In the genomic region with DNA sequence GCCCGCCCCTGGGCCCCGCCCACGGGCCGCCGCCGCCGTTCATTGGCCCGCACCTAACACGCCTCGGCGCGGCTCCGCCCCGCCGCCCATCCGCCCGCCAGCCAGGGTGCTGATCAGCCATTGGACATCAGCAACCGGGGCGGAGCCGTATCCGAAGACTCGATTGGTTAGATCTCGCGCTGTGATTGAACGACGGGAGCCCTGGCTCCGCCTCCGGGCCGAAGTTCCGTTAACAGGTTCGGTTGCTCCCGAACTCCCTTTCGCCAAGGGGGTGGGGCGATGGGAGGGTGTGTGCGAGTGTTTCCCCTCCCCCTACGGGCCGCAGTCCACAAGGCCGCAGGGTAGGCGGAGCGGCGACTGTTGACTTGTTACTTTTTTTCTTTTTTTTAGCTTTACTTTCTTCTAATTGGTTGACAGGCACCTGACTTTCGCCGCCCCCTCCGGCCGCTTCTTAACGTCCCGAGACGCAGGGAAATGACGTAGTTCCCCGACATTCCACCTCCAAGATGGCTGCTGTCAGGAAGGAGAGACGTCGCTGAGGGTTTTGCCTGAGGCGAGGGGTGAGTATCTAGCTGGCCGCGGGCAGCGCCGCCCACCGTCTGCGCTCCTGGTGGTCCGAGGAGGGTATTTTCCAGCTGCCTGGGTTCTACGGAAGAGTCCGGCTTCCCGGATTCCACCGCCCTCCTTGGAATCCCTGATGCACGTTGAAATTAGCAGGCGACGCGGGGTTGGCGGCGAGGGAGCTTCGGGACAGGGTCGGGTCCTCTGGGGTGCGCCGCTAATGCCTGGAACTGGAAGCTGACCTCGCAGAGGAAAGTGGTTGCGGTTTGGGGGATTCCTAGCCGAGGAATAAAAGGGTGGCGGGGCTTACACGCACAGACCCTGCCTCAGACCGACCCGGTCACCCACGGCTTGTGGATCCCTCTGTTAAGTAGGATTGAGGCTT, we compare ENCODE assay signal across 8 mouse cellular contexts. TPM values are rescaled to one million over a fixed set of nuclear protein-coding genes. Genes with fewer than 3 reads are reported as not detected.
DNase-seq lines count a peak whose midpoint lies in the region; ATAC-seq and TF ChIP-seq lines count a peak whose summit lies in the region.

TSS of gene Ccnk (plus strand) at position 259 of the 946 bp plus-strand sequence.

- H3K4me3 ChIP-seq in heart, embryonic 12.5 days = peak within 1 kb of the TSS; percentile 78
- H3K4me3 ChIP-seq in kidney, postnatal 0 days (replicated peaks; ENCODE audit: low read depth, low read length) = peak within 1 kb of the TSS; percentile 95
- peak within 1 kb of the TSS; percentile 91 for H3K4me3 ChIP-seq in liver, embryonic 11.5 days (ENCODE audit: low read depth, low read length)
- H3K4me3 ChIP-seq in stomach, embryonic 14.5 days (ENCODE audit: low read depth, low read length) = peak within 1 kb of the TSS; percentile 95

- WGBS in heart, embryonic 12.5 days = under 1% methylated on average over 82 of the region's 82 CpGs
- WGBS in kidney, postnatal 0 days = under 1% methylated on average over 80 of the region's 82 CpGs
- WGBS in liver, embryonic 11.5 days = under 1% methylated on average over 82 of the region's 82 CpGs
- under 1% methylated on average over 81 of the region's 82 CpGs for WGBS in stomach, embryonic 14.5 days

- H3K4me2 ChIP-seq in heart, embryonic 12.5 days = peak within 1 kb of the TSS; percentile 88
- peak within 1 kb of the TSS; percentile 90 for H3K4me2 ChIP-seq in kidney, postnatal 0 days (ENCODE audit: low read length)
- H3K4me2 ChIP-seq in liver, embryonic 11.5 days = peak within 1 kb of the TSS; percentile 86
- peak within 1 kb of the TSS; percentile 78 for H3K4me2 ChIP-seq in stomach, embryonic 14.5 days (replicated peaks; ENCODE audit: low read depth, low read length)

- H3K9ac ChIP-seq in heart, embryonic 12.5 days = peak within 1 kb of the TSS; percentile 98
- H3K9ac ChIP-seq in kidney, postnatal 0 days (ENCODE audit: low read depth, low read length) = peak within 1 kb of the TSS; percentile 97
- H3K9ac ChIP-seq in liver, embryonic 11.5 days (ENCODE audit: low read depth, low read length) = peak within 1 kb of the TSS; percentile 98
- peak within 1 kb of the TSS; percentile 94 for H3K9ac ChIP-seq in stomach, embryonic 14.5 days (replicated peaks; ENCODE audit: low read depth, low read length)

- peaks cover 17% of the 10 kb centered on the region for H3K36me3 ChIP-seq in heart, embryonic 12.5 days
- peaks cover 13% of the 10 kb centered on the region; the same call in 1 of the 2 replicates for H3K36me3 ChIP-seq in kidney, postnatal 0 days (ENCODE audit: insufficient read depth, low read length)
- H3K36me3 ChIP-seq in liver, embryonic 11.5 days (ENCODE audit: control insufficient read depth, insufficient read depth, low read length) = peaks cover 6% of the 10 kb centered on the region; the same call in 1 of the 2 replicates
- peaks cover 6% of the 10 kb centered on the region; the same call in 1 of the 2 replicates for H3K36me3 ChIP-seq in stomach, embryonic 14.5 days (ENCODE audit: control insufficient read depth, insufficient read depth, low read length)

- H3K4me1 ChIP-seq in heart, embryonic 12.5 days (replicated peaks) = peaks cover 27% of the 10 kb centered on the region
- peaks cover 7% of the 10 kb centered on the region for H3K4me1 ChIP-seq in kidney, postnatal 0 days (replicated peaks; ENCODE audit: insufficient read depth, low read length)
- H3K4me1 ChIP-seq in liver, embryonic 11.5 days (replicated peaks; ENCODE audit: control insufficient read depth, insufficient read depth, low read length) = peaks cover 18% of the 10 kb centered on the region
- H3K4me1 ChIP-seq in stomach, embryonic 14.5 days (ENCODE audit: control insufficient read depth, insufficient read depth, low read length) = peaks cover 23% of the 10 kb centered on the region

- H3K9me3 ChIP-seq in heart, embryonic 12.5 days (replicated peaks) = no peaks in the 10 kb centered on the region
- H3K9me3 ChIP-seq in kidney, postnatal 0 days (replicated peaks; ENCODE audit: low read length) = no peaks in the 10 kb centered on the region
- H3K9me3 ChIP-seq in liver, embryonic 11.5 days (ENCODE audit: control insufficient read depth, low read length) = no peaks in the 10 kb centered on the region
- H3K9me3 ChIP-seq in stomach, embryonic 14.5 days (ENCODE audit: control insufficient read depth, low read depth, low read length) = no peaks in the 10 kb centered on the region

- DNase-seq in CD4-positive helper T cell, adult 2 months (ENCODE audit: low read depth, low spot score) = peak; percentile 100
- peak; percentile 99 for DNase-seq in brain, embryonic 18.5 days (ENCODE audit: low read depth, low spot score)
- peak; percentile 100 for DNase-seq in kidney, postnatal 0 days (ENCODE audit: low spot score)
- peak; percentile 96 for DNase-seq in liver, embryonic 11.5 days (ENCODE audit: low spot score)
- DNase-seq in naive thymus-derived CD4-positive, alpha-beta T cell, adult 2 months (ENCODE audit: low read depth) = peak; percentile 99

- H3K27me3 ChIP-seq in heart, embryonic 12.5 days (replicated peaks) = no peaks in the 10 kb centered on the region
- H3K27me3 ChIP-seq in kidney, postnatal 0 days (ENCODE audit: insufficient read depth, low read length) = no peaks in the 10 kb centered on the region
- no peaks in the 10 kb centered on the region for H3K27me3 ChIP-seq in liver, embryonic 11.5 days (replicated peaks; ENCODE audit: control insufficient read depth, insufficient read depth, low read length)
- no peaks in the 10 kb centered on the region for H3K27me3 ChIP-seq in stomach, embryonic 14.5 days (ENCODE audit: control insufficient read depth, insufficient read depth, low read length)

- TF ChIP-seq CTCF in kidney, postnatal 0 days (IDR thresholded peaks at IDR 0.05; ENCODE audit: low read depth) = peak; percentile 49

- peak; percentile 90 for ATAC-seq in erythroid progenitor cell, adult 5-6 weeks (replicated peaks; ENCODE audit: low FRiP score, poor library complexity, severe bottlenecking)
- peak; percentile 98 for ATAC-seq in heart, embryonic 12.5 days (ENCODE audit: insufficient number of reproducible peaks, low FRiP score)
- peak; percentile 98 for ATAC-seq in kidney, postnatal 0 days (replicated peaks; ENCODE audit: low FRiP score, low read depth)
- peak; percentile 95 for ATAC-seq in liver, embryonic 11.5 days (replicated peaks; ENCODE audit: low FRiP score)
- ATAC-seq in stomach, embryonic 14.5 days (ENCODE audit: insufficient number of reproducible peaks, insufficient read depth, low FRiP score, low read depth) = peak; percentile 98

- H3K27ac ChIP-seq in heart, embryonic 12.5 days (ENCODE audit: poor library complexity, severe bottlenecking) = peak within 1 kb of the TSS; percentile 83
- peak within 1 kb of the TSS; percentile 96 for H3K27ac ChIP-seq in kidney, postnatal 0 days
- H3K27ac ChIP-seq in liver, embryonic 11.5 days (ENCODE audit: low read depth, low read length) = peak within 1 kb of the TSS; percentile 91
- peak within 1 kb of the TSS; percentile 91 for H3K27ac ChIP-seq in stomach, embryonic 14.5 days (ENCODE audit: low read length)

RNA-seq across cellular contexts. Expression of gene Ccnk, which starts in this region (rescaled TPM):
- 38.1 and 80.0 TPM in 2 replicates for total RNA-seq in erythroid progenitor cell, adult 5-6 weeks (2015; ENCODE audit: low replicate concordance)
- total RNA-seq in erythroid progenitor cell, adult 5-6 weeks (2017; ENCODE audit: low replicate concordance) = 19.3 and 24.7 TPM in 2 replicates
- 2.0 and 2.7 TPM in 2 replicates for polyA plus RNA-seq in heart, embryonic 12.5 days (2016; fragmentation: Nextera tagmentation; extraction: Ambion mirVana)
- 2.8 and 3.3 TPM in 2 replicates for polyA plus RNA-seq in kidney, postnatal 0 days (2015; fragmentation: Nextera tagmentation; extraction: Ambion mirVana)
- polyA plus RNA-seq in liver, embryonic 11.5 days (2014; fragmentation: Nextera tagmentation; extraction: Ambion mirVana) = 4.3 and 5.2 TPM in 2 replicates
- polyA plus RNA-seq in stomach, embryonic 14.5 days (2014; fragmentation: Nextera tagmentation; extraction: Ambion mirVana) = 5.9 and 8.0 TPM in 2 replicates

Comparison
In these comparisons a context has a peak if more than half of its experiments do, and no peak if none do; other contexts are left out.
1. Peak in every context shown above with its lines: DNase-seq, ATAC-seq, H3K4me3 ChIP-seq and H3K27ac ChIP-seq.